Mouse (Mus musculus): Measurements from ENCODE around the gene Man2a2. TPM values are rescaled to one million over a fixed set of nuclear protein-coding genes. Genes with fewer than 3 reads are reported as not detected.
"Not testable (repeated sequence)": the region's sequence is repeated elsewhere in the genome, so short reads cannot be mapped to it uniquely, and the experiment has no call there.

Man2a2 gene
- polyA plus RNA-seq, 1 experiment = 30.2 TPM

DNA sequence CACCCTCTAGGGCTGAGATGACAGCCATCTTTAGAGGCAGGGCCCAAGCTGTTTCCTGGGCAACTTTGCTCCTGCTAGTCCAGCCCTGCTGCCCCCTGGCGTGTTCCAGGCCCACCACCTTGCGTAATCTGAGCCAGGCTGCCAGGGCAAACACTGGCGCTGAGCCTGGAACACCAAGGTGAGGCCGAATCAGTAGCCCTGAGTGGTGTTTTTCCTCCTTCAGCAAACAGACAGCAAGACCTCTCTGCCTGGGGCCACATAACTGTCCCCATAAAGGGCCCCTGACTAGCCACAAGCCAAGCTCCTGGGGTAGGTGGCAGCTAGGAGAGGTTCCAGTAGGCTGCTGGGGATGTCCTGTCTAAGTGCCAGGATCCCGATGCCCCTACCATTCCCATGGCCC, 28.9 kb upstream of the Man2a2 start:
- 25% methylated on average over 5 of the region's 5 CpGs for WGBS
- TF ChIP-seq CTCF (IDR thresholded peaks at IDR 0.05; ENCODE audit: extremely low read depth, insufficient read length, insufficient replicate concordance, low read depth, low read length) (no peak), POLR2A (IDR thresholded peaks at IDR 0.05; ENCODE audit: low read depth, low read length) (no peak)
- H3K4me1 ChIP-seq (ENCODE audit: control insufficient read depth, insufficient read depth, insufficient read length, low read length) = peaks cover 15% of the 10 kb centered on the region
- H3K27ac ChIP-seq (ENCODE audit: insufficient read depth, low read depth, low read length) = no peak overlapping the region
- peak overlapping the region; percentile 11; the same call in 1 of the 2 replicates for H3K4me3 ChIP-seq (ENCODE audit: low read depth, low read length)
- H3K36me3 ChIP-seq (ENCODE audit: control insufficient read depth, insufficient read depth, low read length) = peaks cover 23% of the 10 kb centered on the region
- no peaks in the 10 kb centered on the region for H3K27me3 ChIP-seq (ENCODE audit: control insufficient read depth, insufficient read depth, low read length)

DNA sequence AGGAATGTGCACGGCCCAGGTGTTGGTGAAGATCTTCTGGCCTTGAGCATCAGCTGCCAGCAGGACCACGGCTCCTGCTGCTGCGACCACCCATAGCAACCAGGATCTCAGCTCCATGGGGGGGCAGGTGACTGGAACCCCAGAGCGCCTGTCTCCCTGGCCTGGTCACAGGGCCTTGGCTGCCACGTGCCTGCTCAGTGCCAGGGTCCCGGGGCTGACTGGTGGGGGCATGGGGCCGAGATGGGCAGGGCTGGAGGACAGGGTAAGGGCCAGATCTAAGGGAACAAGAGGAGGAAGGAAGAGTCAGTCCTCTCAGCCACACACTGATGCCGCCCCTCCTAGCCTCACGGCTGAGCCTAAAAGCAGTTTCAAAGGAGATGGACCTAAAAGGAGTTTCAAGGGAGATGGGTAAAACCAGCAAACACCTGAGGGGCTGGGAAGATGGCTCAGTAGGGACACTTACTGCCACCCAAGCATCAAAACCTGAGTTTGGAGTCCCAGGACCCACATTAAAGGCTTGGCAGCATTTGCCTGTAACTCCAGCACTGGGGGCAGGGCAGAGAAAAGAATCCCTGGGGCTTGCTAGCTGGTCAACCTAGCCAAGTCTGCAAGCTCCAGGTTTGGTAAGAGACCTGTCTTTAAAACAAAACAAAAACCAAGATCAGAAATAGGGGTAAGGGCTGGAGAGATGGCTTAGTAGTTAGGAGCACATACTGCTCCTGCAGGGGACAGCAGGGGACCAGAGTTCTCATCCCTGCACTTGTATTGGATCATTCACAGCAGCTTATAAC, 27.7 kb upstream of the Man2a2 start:
- no peak overlapping the region for H3K27ac ChIP-seq (ENCODE audit: insufficient read depth, low read depth, low read length)
- H3K27me3 ChIP-seq (ENCODE audit: control insufficient read depth, insufficient read depth, low read length) = no peaks in the 10 kb centered on the region
- peaks cover 15% of the 10 kb centered on the region for H3K4me1 ChIP-seq (ENCODE audit: control insufficient read depth, insufficient read depth, insufficient read length, low read length)
- WGBS = 87% methylated on average over 9 of the region's 9 CpGs
- TF ChIP-seq POLR2A (IDR thresholded peaks at IDR 0.05; ENCODE audit: low read depth, low read length) (no peak), CTCF (IDR thresholded peaks at IDR 0.05; ENCODE audit: extremely low read depth, insufficient read length, insufficient replicate concordance, low read depth, low read length) (no peak)
- no peak overlapping the region for H3K4me3 ChIP-seq (ENCODE audit: low read depth, low read length)
- peaks cover 26% of the 10 kb centered on the region for H3K36me3 ChIP-seq (ENCODE audit: control insufficient read depth, insufficient read depth, low read length)

GRCm38 (mm10) chr7:80397986-80398385, 26.8 kb upstream of the Man2a2 start:
- H3K4me1 ChIP-seq (ENCODE audit: control insufficient read depth, insufficient read depth, insufficient read length, low read length) = peaks cover 15% of the 10 kb centered on the region
- no peaks in the 10 kb centered on the region for H3K27me3 ChIP-seq (ENCODE audit: control insufficient read depth, insufficient read depth, low read length)
- WGBS = 93% methylated on average over 9 of the region's 9 CpGs
- no peak overlapping the region for H3K4me3 ChIP-seq (ENCODE audit: low read depth, low read length)
- TF ChIP-seq POLR2A (IDR thresholded peaks at IDR 0.05; ENCODE audit: low read depth, low read length) (no peak), CTCF (IDR thresholded peaks at IDR 0.05; ENCODE audit: extremely low read depth, insufficient read length, insufficient replicate concordance, low read depth, low read length) (no peak)
- no peak overlapping the region for H3K27ac ChIP-seq (ENCODE audit: insufficient read depth, low read depth, low read length)
- H3K36me3 ChIP-seq (ENCODE audit: control insufficient read depth, insufficient read depth, low read length) = peaks cover 35% of the 10 kb centered on the region

DNA sequence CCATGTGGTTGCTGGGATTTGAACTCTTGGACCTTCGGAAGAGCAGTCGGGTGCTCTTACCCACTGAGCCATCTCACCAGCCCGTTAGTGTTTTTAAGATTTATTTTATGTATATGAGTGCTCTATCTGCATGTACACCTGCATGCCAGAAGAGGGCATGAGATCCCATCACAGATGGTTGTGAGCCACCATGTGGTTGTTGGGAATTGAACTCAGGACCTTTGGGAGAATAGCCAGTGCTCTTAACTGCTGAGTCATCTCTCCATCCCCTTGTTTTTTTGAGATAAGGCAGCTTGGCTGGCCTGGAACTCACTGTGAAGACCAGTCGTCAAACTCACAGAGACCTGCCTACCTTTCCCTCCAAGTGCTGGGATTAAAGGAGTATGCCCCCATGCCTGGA, 25.3 kb upstream of the Man2a2 start:
- Histone ChIP-seq H3K36me3 (ENCODE audit: control insufficient read depth, insufficient read depth, low read length) (peaks cover 50% of the 10 kb centered on the region), H3K4me1 (ENCODE audit: control insufficient read depth, insufficient read depth, insufficient read length, low read length) (peaks cover 15% of the 10 kb centered on the region)
- not testable (repeated sequence) for H3K27me3 ChIP-seq (ENCODE audit: control insufficient read depth, insufficient read depth, low read length); H3K27ac ChIP-seq (ENCODE audit: insufficient read depth, low read depth, low read length); H3K4me3 ChIP-seq (ENCODE audit: low read depth, low read length)
- WGBS = 76% methylated on average over 4 of the region's 4 CpGs

DNA sequence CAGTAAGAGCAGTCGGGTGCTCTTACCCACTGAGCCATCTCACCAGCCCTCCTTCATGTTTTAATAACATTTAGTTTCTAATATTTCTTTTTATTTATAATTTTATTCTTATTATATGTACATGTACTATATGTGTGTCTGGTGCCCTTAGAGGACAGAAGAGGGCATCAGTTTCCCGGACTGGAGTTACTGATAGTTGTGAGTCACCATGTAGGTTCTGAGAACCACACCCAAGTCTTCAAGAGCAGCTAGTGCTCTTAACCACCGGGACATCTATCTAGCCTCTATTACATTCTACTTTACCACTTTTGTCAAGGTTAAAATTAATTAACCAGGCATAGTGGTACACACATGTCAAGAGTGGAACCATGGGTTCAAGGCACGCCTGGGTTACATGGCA, 23.4 kb upstream of the Man2a2 start:
- 63% methylated on average over 4 of the region's 4 CpGs for WGBS

DNA sequence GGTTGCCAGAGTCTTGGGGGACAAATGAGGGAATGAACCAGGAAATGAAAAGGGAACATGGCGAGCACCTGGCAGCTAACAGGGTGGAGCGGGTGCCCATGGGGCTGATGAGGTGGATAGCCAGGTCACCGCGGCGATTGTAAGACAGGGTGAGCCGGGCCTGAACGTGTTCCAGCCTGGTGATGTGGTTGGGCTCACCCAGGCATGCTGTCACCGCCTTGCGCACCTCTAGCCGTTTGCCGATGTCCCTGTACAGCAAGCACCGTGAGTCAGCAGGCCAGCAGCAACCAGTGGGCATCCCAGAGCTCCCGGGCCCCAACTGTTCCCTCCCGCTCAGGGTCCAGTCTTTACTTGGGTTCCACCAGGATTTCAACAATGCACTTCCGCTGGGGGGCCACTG, 20.9 kb upstream of the Man2a2 start:
- Histone ChIP-seq H3K36me3 (ENCODE audit: control insufficient read depth, insufficient read depth, low read length) (peaks cover 60% of the 10 kb centered on the region), H3K27me3 (ENCODE audit: control insufficient read depth, insufficient read depth, low read length) (no peaks in the 10 kb centered on the region), H3K27ac (ENCODE audit: insufficient read depth, low read depth, low read length) (no peak overlapping the region), H3K4me1 (ENCODE audit: control insufficient read depth, insufficient read depth, insufficient read length, low read length) (peaks cover 7% of the 10 kb centered on the region; the same call in 1 of the 2 replicates), H3K4me3 (ENCODE audit: low read depth, low read length) (no peak overlapping the region)
- TF ChIP-seq POLR2A (IDR thresholded peaks at IDR 0.05; ENCODE audit: low read depth, low read length) = no peak
- TF ChIP-seq CTCF (IDR thresholded peaks at IDR 0.05; ENCODE audit: extremely low read depth, insufficient read length, insufficient replicate concordance, low read depth, low read length) = no peak
- WGBS = 89% methylated on average over 15 of the region's 15 CpGs

More for the DNA sequence above, 23.4 kb upstream of the Man2a2 start:
- TF ChIP-seq CTCF (IDR thresholded peaks at IDR 0.05; ENCODE audit: extremely low read depth, insufficient read length, insufficient replicate concordance, low read depth, low read length) (no peak), POLR2A (IDR thresholded peaks at IDR 0.05; ENCODE audit: low read depth, low read length) (no peak)
- Histone ChIP-seq H3K4me3 (ENCODE audit: low read depth, low read length) (no peak overlapping the region), H3K27me3 (ENCODE audit: control insufficient read depth, insufficient read depth, low read length) (no peaks in the 10 kb centered on the region), H3K27ac (ENCODE audit: insufficient read depth, low read depth, low read length) (no peak overlapping the region), H3K36me3 (ENCODE audit: control insufficient read depth, insufficient read depth, low read length) (peaks cover 66% of the 10 kb centered on the region), H3K4me1 (ENCODE audit: control insufficient read depth, insufficient read depth, insufficient read length, low read length) (no peaks in the 10 kb centered on the region)

- TF ChIP-seq POLR2A (IDR thresholded peaks at IDR 0.05; ENCODE audit: low read depth, low read length) (no peak), CTCF (IDR thresholded peaks at IDR 0.05; ENCODE audit: extremely low read depth, insufficient read length, insufficient replicate concordance, low read depth, low read length) (no peak)
- peaks cover 30% of the 10 kb centered on the region for H3K36me3 ChIP-seq (ENCODE audit: control insufficient read depth, insufficient read depth, low read length)
- no peaks in the 10 kb centered on the region for H3K27me3 ChIP-seq (ENCODE audit: control insufficient read depth, insufficient read depth, low read length)
- WGBS = 24% methylated on average over 33 of the region's 33 CpGs
- H3K4me1 ChIP-seq (ENCODE audit: control insufficient read depth, insufficient read depth, insufficient read length, low read length) = peaks cover 10% of the 10 kb centered on the region; the same call in 1 of the 2 replicates
- peak within 1 kb of the TSS; percentile 66 for H3K4me3 ChIP-seq (ENCODE audit: low read depth, low read length)
- peak within 1 kb of the TSS; percentile 65 for H3K27ac ChIP-seq (ENCODE audit: insufficient read depth, low read depth, low read length)
Measured at GRCm38 (mm10) chr7:80387633-80388543, 16.7 kb upstream of the Man2a2 start, which contains the start of gene Fes. Gene Fes (minus strand): TSS chr7:80387946.

Measured in small intestine, adult 2 months (tissue).